Mouse (Mus musculus): ENCODE data around the gene Hspa4. TPM values are rescaled to one million over a fixed set of nuclear protein-coding genes. Genes with fewer than 3 reads are reported as not detected.
"Not testable (repeated sequence)": the region's sequence is repeated elsewhere in the genome, so short reads cannot be mapped to it uniquely, and the experiment has no call there.

The Hspa4 gene
- total RNA-seq, 2 experiments from 2014 or later, result 177 to 179 TPM

GRCm38 (mm10) chr11:53308251-53308864 lies 8.1 kb upstream of the Hspa4 start:
- DNase-seq (ENCODE audit: low spot score in 2 of 2), result no peak

- DNase-seq (ENCODE audit: low spot score in 2 of 2), result no peak
Observed at GRCm38 (mm10) chr11:53307558-53308065, 7.4 kb upstream of the Hspa4 start.

- no peak for DNase-seq (ENCODE audit: low spot score in 2 of 2)
Observed at GRCm38 (mm10) chr11:53306965-53307364, 6.7 kb upstream of the Hspa4 start.

- DNase-seq (ENCODE audit: low spot score in 2 of 2), result no peak
Observed at GRCm38 (mm10) chr11:53304044-53304840, 4.0 kb upstream of the Hspa4 start.

- no peak for DNase-seq (ENCODE audit: low spot score in 2 of 2)
Observed at GRCm38 (mm10) chr11:53301167-53301515, 884 bp upstream of the Hspa4 start.

- peak; percentile 39 to 47 for DNase-seq (ENCODE audit: low spot score in 2 of 2)
Observed at GRCm38 (mm10) chr11:53299551-53300329, 517 bp downstream of the Hspa4 start.

GRCm38 (mm10) chr11:53297947-53298860 lies 2.1 kb downstream of the Hspa4 start:
- DNase-seq (ENCODE audit: low spot score in 2 of 2), result no peak

DNA sequence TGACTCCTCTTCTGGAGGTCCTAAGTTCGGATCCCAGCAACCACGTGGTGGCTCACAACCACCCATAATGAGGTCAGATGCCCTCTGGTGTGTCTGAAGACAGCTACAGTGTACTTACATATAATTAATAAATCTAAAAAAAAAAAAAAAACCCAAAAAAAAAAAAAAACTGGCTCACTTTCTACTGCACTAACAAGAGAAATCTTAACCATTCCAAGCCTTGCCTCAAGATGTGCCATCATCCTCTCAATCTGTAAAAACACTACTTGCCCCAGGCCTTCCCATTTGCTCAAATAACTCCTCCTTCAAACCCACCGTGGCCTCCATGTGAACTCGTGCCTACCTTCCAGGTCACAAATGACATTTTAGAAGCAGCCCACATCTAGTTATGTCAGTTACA lies 3.4 kb downstream of the Hspa4 start:
- no peak for DNase-seq (ENCODE audit: low spot score in 2 of 2)

DNA sequence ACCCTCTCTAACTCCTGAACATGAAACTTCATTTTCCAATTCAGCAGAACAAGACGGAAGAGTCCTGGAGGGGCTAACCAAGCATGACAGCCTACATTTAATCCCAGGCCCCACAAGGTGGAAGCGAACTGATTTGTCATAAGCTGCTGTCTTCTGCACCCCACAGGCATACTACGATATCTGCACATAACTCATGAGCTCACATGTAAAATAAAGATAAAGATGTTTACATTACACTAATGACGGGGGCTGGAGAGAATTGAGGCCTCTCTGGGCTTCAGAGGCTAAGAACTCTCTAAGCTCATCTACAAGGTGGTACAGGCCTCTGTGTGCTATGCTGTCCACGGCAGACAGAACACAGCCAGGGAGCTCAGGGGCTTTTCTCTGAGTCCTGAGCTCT lies 5.8 kb downstream of the Hspa4 start:
- DNase-seq (ENCODE audit: low spot score in 2 of 2), result no peak

DNA sequence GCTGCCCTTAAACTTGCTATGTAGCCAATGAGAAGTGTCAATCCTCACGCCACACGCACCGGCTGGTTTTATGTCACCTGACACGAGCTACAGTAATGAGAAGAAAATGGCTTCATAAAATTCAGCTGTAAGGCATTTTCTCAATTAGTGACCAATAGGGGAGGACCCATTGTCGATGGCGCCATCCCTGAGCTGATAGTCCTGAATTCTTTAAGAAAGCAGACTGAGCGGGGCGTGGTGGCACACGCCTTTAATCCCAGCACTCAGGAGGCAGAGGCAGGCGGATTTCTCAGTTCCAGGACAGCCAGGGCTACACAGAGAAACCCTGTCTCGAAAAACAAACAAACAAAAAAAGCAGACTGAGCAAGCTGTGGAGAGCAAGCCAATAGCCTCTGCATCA lies 9.4 kb downstream of the Hspa4 start:
- DNase-seq (ENCODE audit: low spot score in 2 of 2), result no peak

- not testable (repeated sequence) for DNase-seq (ENCODE audit: low spot score in 2 of 2)
Observed at GRCm38 (mm10) chr11:53290187-53290586, 10.1 kb downstream of the Hspa4 start.

GRCm38 (mm10) chr11:53285885-53286284 lies 14.4 kb downstream of the Hspa4 start:
- no peak for DNase-seq (ENCODE audit: low spot score in 2 of 2)

DNA sequence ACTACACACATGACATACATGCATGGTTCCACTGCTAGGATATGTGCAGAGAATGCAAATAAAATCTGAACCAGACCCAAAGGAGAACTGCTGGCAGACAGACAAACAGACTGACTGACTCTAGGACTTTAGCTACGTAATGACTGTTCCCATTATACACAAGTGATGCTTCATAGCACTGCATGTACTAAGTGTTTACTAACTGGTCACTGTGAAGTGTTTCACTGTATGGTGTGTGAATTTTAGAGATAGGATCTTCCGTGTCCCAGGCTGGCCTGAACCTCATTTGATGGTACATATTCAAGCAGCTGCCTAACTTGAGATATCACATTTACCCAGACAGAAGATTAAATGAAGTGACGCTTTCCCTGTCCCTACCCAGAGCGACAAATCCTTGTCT lies 21.8 kb downstream of the Hspa4 start:
- no peak for DNase-seq (ENCODE audit: low spot score in 2 of 2)

- no peak for DNase-seq (ENCODE audit: low spot score in 2 of 2)
Observed at GRCm38 (mm10) chr11:53275358-53275757, 24.9 kb downstream of the Hspa4 start.

GRCm38 (mm10) chr11:53273313-53273712 lies 26.9 kb downstream of the Hspa4 start:
- DNase-seq (ENCODE audit: low spot score in 2 of 2), result no peak

- no peak for DNase-seq (ENCODE audit: low spot score in 2 of 2)
Observed at GRCm38 (mm10) chr11:53269596-53269995, 30.7 kb downstream of the Hspa4 start.

- DNase-seq (ENCODE audit: low spot score in 2 of 2), result no peak
Observed at GRCm38 (mm10) chr11:53260556-53260955, 39.7 kb downstream of the Hspa4 start.

DNA sequence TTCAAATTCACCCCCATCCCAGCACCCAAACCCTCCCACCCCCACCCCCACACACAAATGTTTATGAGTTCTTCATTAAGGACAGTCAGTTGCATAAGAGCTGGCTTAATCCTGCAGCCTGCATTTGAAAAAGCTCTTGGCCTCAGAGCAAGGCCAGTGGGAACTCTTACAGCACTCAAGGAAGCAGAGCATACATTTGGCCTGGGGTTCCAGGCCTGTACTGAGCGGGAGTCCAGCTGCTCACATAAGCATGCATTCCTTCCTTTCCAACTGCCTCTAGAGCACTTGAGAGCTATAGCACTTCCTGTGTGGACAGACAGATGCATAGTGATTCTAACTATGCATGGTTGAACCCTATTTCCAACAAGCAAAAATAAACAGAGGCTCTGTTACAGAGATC lies 40.2 kb downstream of the Hspa4 start:
- no peak for DNase-seq (ENCODE audit: low spot score in 2 of 2)

GRCm38 (mm10) chr11:53259047-53259632 lies 41.1 kb downstream of the Hspa4 start:
- DNase-seq (ENCODE audit: low spot score in 2 of 2), result no peak

GRCm38 (mm10) chr11:53256914-53257313 lies 43.3 kb downstream of the Hspa4 start:
- no peak for DNase-seq (ENCODE audit: low spot score in 2 of 2)
